Mouse (Mus musculus) kidney, adult 8-10 months (tissue): ENCODE data around the gene Olfr1451.
"Not testable (repeated sequence)": the region's sequence is repeated elsewhere in the genome, so short reads cannot be mapped to it uniquely, and the experiment has no call there.

Source experiments
- DNase-seq, 2 experiments: peaks; one replicate each; pipeline ENCODE4 v3.0.0; 2022

Olfr1451 gene

GRCm38 (mm10) chr19:12994714-12995113, at the start of gene Olfr1451:
Gene Olfr1451 (plus strand): TSS chr19:12995014.
- no peak for DNase-seq

- no peak for DNase-seq
These were observed 44.9 kb upstream of the Olfr1451 start, which contains the start of gene Olfr1450 for GRCm38 (mm10) chr19:12949958-12950357. Gene Olfr1450 (plus strand): TSS chr19:12950258.

DNA sequence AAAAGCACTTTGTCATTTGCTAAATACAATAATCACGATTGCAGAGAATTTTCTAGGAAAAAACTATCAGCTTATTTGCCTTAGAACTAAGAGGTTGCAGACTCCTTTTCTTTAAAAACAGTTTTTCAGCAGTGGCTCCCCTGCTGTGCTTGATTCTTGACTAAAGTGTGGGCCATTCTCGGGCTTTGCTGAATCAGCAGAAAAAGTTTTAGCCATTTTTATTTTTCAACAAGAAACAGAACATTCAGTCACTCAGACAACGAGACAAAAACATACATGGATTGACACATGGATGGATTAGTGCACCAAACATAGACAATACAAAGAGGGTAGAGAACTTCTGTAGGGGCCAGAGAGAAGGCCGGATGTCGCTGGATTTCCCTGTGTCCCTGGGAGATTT, 24.7 kb upstream of the Olfr1451 start:
- not testable (repeated sequence) for DNase-seq

- DNase-seq, result not testable (repeated sequence)
These were observed 2.5 kb upstream of the Olfr1451 start for GRCm38 (mm10) chr19:12992316-12992715.

- DNase-seq, result no peak
These were observed 33.4 kb downstream of the Olfr1451 start, which contains the start of gene Olfr1453 for GRCm38 (mm10) chr19:13028227-13028626. Gene Olfr1453 (minus strand): TSS chr19:13028327.
